Mouse (Mus musculus) liver, adult 2 months (tissue): ENCODE measurements at regions not wholly inside any gene's neighbourhood (a gene's known extent, or its start where the extent isn't known, plus 50 kb on each side); places are given as distances from the start of the nearest gene placed in this dataset.

ENCODE experiments used
- CTCF ChIP-seq: fragments of 200-500 bp; IDR thresholded peaks from 2 replicates; pipeline ENCODE4 v1.5.1; 2011; ENCODE audit warnings: low read depth, low read length, control low read depth
- POLR2A ChIP-seq: fragments of 200-500 bp; IDR thresholded peaks from 2 replicates; pipeline ENCODE4 v1.6.1; 2011; ENCODE audit warnings: low read length, control low read depth; ENCODE audit not compliant: insufficient read depth; ENCODE audit errors: extremely low read depth

DNA sequence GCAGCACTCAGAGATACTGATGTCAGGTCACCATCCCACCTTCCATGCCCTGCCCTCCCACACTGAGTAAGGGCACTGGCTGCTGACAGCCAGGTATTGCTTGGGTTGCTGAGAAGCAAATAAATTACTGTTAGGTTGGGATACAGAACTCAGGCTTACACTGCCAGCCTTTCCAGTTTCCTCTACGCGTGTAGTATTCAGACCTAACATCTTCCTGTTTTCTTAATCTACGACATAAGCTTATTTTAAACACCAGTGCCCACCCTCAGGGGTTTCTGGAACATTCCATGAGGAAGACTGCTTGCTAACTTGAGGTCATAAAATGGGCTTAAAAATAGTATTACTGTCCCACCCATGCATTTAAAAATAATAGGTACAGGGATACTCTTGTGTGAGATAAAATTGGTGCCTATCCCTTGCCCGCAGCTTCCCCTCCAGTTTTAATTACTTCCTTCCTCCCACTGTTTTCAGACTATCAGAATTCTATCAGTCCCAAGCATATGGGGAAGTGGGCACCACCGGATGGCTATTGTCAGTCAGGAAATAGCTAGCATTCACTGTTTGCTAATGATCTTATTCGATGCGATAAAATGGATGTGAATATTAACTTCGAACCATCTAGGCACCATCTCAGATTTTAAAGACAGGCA is 116.0 kb upstream of the Gap43 start:
- TF ChIP-seq POLR2A, result no peak
- TF ChIP-seq CTCF, result no peak
